Mouse (Mus musculus) gastrocnemius, postnatal 10 days (tissue): Measurements from ENCODE around the gene Unc45b. TPM values are rescaled to one million over a fixed set of nuclear protein-coding genes. Genes with fewer than 3 reads are reported as not detected.
"Not testable (repeated sequence)": the region's sequence is repeated elsewhere in the genome, so short reads cannot be mapped to it uniquely, and the experiment has no call there.

Source experiments
- DNase-seq: peaks from one replicate; pipeline ENCODE4 v3.0.0; 2021; ENCODE audit warnings: mixed read lengths
- total RNA-seq, 2 experiments: library from RNA; stranded (reverse); gene quantifications; 2 replicates each; pipeline ENCODE4 v1.2.3; 2021

Gene Unc45b
- total RNA-seq, 2 experiments from 2014 or later, result 101 to 115 TPM

- no peak for DNase-seq
Measured at GRCm38 (mm10) chr11:82897478-82897877, 12.9 kb upstream of the Unc45b start.

GRCm38 (mm10) chr11:82899720-82900119, 10.6 kb upstream of the Unc45b start:
- no peak for DNase-seq

DNA sequence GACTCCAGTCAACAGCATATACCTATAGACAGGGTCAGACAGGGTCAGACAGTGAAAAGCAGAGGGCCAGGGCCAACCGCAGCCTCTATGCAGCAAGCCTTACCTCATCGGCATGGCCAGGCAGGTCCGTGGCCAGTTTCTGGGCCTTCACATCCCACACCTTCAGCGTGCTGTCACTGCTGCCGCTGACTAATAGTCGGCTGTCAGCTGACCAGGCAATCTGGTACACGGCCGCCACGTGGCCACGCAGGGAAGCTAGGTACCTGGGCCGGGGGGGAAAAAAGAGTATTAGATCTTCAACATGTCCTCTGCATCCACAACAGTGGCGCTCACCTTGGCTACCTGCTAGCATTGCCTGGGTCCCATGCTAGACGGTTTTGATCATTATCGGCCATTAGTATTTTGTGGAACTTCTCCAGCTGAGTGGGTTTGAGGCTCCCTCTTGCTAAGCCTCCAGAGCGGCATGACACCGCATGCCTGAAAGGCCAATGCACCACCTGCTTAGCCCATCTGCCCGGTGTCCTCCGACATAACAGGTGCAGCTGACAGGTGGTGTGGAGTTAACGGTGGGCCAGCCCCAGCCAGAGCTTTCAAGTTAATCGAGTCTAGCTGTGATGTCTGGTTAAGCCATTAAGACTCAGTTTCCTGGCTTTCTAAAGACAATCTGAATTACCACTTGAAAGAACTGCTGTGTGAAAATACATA, 8.6 kb upstream of the Unc45b start:
- no peak for DNase-seq

GRCm38 (mm10) chr11:82904952-82905351, 5.4 kb upstream of the Unc45b start:
- no peak for DNase-seq

GRCm38 (mm10) chr11:82905816-82906215, 4.5 kb upstream of the Unc45b start:
- DNase-seq, result no peak

- DNase-seq, result peak; percentile 96
Measured at GRCm38 (mm10) chr11:82907651-82908607, 2.4 kb upstream of the Unc45b start, which contains the start of gene Nle1. TSS of gene Nle1 (minus strand) at chr11:82908411.

GRCm38 (mm10) chr11:82908608-82908989, 1.8 kb upstream of the Unc45b start:
- no peak for DNase-seq

DNA sequence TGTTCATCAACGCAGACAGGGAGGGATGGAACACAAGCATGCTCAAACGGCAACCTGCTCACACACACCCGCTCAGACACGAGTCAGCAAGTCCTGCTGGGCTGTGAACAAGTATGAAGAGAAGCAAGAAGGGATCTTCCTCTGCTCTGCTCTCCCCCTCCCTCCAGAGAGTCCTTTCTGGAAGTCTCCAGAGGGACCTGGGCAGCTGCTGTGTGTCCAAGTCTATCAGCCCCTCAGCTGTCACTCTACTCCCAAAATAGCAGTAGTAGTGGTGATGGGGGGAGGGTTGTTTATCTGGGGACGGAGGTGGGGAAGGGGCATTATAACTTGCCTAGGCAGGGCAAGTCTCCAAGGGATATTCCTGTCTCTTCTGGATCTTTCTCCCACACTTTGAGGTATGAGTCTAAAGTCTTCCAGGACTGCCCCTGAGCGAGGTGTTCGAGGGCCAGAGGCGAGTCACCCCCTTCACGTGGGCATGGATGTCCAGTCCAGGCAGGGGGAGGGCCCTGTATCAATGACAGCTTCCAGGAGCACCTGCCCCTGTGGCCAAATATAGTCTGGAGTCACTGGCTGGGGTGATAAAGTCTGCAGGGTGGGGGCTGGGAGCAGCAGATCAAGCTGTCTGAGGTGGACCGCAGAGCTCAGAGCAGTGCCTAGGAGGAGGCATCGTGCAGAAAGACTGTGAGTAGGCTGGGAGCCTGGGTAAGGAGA, 484 bp downstream of the Unc45b start:
- peak; percentile 53 for DNase-seq

DNA sequence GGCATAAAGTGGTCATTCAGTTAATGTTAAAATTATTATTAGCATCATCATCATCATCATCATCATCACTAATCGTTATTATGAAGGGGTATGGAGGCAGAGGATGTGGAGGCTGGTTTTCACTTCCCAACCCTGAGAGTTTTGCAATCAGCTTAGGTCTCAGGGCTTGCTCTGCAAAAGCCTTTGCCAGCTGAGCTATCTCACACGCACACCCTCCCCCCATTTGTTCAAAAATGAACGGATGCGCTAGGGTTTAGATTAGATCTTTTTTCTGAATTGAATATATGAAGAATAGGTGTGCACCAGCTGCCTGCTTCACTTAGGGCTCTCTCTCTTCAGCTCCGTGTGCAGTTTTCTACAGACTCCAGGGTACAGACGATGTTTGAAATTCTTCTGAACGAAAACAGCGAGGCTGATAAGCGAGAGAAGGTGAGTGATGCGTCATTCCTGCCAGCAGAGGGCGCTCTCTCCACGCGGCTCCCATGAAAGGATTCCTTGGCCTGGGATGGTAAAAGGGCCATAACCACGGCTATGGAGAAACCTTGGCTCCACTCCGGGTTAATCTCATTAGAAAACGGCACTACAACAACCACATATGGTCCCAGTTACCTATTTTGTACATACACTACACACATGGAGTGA, 4.5 kb downstream of the Unc45b start:
- peak; percentile 78 for DNase-seq

- DNase-seq, result no peak
Measured at GRCm38 (mm10) chr11:82920768-82921167, 10.4 kb downstream of the Unc45b start.

GRCm38 (mm10) chr11:82921691-82922090, 11.3 kb downstream of the Unc45b start:
- DNase-seq, result no peak

DNA sequence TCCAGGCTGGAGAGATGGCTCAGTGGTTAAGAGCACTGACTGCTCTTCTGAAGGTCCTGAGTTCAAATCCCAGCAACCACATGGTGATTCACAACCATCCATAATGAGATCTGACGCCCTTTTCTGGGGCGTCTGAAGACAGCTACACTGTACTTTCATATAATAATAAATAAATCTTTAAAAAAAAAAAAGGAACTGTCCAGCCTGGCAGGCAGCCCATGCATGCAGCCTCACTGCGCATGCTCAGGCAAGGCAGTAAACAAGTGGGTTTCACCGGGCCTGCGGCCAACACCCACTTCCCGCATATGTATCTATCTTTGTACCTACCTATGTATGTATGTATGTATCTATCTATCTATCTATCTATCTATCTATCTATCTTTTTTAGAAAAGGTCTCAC, 13.6 kb downstream of the Unc45b start:
- not testable (repeated sequence) for DNase-seq

DNA sequence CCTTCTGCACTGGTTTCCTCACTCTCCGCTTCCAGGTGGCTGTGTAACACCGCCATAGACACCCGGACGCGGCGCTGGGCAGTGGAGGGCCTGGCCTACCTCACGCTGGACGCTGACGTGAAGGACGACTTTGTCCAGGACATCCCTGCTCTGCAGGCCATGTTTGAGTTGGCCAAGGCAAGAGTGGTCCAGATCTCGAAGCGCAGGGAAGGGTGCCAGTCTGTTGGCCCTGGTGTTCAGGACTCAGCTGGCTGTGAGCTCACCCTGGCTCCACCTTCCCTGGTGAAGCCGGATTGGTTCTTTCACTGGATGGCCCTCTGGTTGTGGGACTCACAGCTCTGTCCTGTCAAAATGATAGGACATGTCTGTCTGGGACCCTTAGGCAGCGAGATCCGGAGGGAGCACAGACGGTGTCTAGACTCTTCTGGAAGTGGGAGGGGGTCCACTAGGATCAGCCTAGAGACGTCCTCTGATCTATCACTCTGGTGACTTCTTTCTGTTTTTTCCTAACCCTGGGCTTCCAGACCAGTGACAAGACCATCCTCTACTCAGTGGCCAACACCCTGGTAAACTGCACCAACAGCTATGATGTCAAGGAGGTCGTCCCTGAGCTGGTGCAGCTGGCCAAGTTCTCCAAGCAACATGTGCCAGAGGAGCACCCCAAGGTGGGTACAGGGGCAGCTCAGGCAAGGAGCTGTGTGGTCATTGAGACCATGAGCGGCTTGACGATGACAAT, 18.7 kb downstream of the Unc45b start:
- no peak for DNase-seq

DNA sequence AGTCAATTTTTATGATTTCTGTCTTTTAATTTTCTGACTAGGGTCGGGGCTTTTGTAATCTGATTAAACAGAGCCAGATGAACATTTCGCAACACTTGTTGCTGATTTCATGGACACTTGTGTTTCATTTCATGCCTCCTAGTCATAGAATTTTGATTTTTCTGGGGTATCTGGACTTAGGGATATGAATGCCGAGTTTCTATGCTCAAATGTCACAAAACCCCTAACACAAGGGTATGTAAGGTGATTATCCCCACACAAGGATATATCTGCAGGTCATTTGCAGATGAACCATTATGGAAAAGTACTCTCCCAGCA, 19.2 kb downstream of the Unc45b start:
- DNase-seq, result no peak

- DNase-seq, result peak; percentile 41
Measured at GRCm38 (mm10) chr11:82930391-82930955, 20.1 kb downstream of the Unc45b start.

DNA sequence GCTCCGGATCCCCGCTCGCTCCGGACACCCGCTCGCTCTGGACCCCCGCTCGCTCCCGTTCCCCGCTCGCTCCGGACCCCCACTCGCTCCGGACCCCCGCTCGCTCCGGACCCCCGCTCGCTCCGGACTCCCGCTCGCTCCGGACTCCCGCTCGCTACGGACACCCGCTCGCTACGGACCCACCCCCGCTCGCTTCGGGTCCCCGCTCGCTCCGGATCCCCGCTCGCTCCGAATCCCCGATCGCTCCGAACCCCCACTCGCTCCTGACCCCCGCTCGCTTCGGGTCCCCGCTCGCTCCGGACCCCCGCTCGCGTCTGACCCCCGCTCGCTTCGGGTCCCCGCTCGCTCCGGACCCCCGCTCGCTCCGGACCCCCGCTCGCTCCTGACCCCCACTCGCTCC, 20.8 kb downstream of the Unc45b start:
- not testable (repeated sequence) for DNase-seq

DNA sequence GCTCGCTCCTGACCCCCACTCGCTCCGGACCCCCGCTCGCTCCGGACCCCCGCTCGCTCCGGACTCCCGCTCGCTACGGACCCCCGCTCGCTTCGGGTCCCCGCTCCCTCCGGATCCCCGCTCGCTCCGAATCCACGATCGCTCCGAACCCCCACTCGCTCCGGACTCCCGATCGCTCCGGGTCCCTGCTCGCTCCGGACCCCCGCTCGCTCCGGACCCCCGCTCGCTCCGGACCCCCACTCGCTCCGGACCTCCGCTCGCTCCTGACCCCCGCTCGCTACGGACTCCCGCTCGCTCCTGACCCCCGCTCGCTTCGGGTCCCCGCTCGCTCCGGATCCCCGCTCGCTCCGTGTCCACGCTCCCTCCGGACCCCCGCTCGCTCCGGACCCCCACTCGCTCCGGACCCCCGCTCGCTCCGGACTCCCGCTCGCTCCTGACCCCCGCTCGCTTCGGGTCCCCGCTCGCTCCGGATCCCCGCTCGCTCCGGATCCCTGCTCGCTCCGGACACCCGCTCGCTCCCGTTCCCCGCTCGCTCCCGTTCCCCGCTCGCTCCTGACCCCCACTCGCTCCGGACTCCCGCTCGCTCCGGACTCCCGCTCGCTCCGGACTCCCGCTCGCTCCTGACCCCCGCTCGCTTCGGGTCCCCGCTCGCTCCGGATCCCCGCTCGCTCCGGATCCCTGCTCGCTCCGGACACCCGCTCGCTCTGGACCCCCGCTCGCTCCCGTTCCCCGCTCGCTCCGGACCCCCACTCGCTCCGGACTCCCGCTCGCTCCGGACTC, 21.5 kb downstream of the Unc45b start:
- not testable (repeated sequence) for DNase-seq

DNA sequence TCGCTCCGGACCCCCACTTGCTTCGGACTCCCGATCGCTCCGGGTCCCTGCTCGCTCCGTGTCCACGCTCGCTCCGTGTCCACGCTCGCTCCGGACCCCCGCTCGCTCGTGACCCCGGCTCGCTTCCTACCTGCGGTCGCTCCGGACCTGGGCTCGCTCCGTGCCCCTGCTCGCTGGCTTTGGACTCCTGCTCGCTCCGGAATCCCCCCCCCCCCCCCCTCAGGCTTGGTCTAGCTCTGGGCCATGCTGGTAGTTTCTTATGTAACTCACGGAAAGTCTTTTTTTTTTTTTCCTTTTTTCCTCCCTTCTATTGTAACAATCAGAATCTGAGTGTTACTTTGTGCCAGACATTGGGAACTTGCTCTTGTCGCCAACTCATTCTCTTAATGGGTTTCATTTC, 22.8 kb downstream of the Unc45b start:
- no peak for DNase-seq

- DNase-seq, result no peak
Measured at GRCm38 (mm10) chr11:82943336-82943735, 33.0 kb downstream of the Unc45b start.

GRCm38 (mm10) chr11:82945636-82946035, 35.3 kb downstream of the Unc45b start:
- DNase-seq, result no peak
